Mouse (Mus musculus) heart, embryonic 13.5 days (tissue): ENCODE results near the gene Nipsnap3b. TPM values are rescaled to one million over a fixed set of nuclear protein-coding genes. Genes with fewer than 3 reads are reported as not detected.

Experiments
- polyA plus RNA-seq: library from polyadenylated mRNA; unstranded; fragments of >200 nt; fragmentation: Nextera tagmentation; extraction: Ambion mirVana; gene quantifications from 2 replicates; pipeline ENCODE4 v1.2.1, GENCODE M21; 2015

Nipsnap3b gene
- polyA plus RNA-seq, 1 experiment from 2014 or later, result 78.3 TPM

Other genes starting within 250 kb of the Nipsnap3b start
- not detected in 2 replicates for gene Olfr275, start 197.3 kb upstream of the Nipsnap3b start, polyA plus RNA-seq
- not detected in 2 replicates for gene Olfr273, start 152.6 kb upstream of the Nipsnap3b start, polyA plus RNA-seq
- not detected in 2 replicates for gene Olfr272, start 92.7 kb upstream of the Nipsnap3b start, polyA plus RNA-seq
- not detected in 2 replicates for gene Olfr270, start 47.3 kb upstream of the Nipsnap3b start, polyA plus RNA-seq
- not detected in 2 replicates for gene Nipsnap3a, start 22.6 kb upstream of the Nipsnap3b start, polyA plus RNA-seq
- gene Abca1, start 148.0 kb downstream of the Nipsnap3b start, polyA plus RNA-seq, result 3.3 and 3.6 TPM in 2 replicates